Mouse (Mus musculus) midbrain, postnatal 0 days (tissue): ENCODE data around the gene Pdzk1ip1. TPM values are rescaled to one million over a fixed set of nuclear protein-coding genes. Genes with fewer than 3 reads are reported as not detected.

Source experiments
- ATAC-seq: fragments of 200-750 bp; cut with Nextera tagmentation; 2 replicates; pipeline ENCODE4 v1.8.0; 2017; ENCODE audit warnings: moderate number of reproducible peaks, mild to moderate bottlenecking, moderate TSS enrichment, moderate library complexity; ENCODE audit not compliant: low FRiP score
- DNase-seq: peaks from one replicate; pipeline ENCODE4 v3.0.0-alpha.2; 2015; ENCODE audit warnings: low spot score
- H3K27ac ChIP-seq: fragments of 300-500 bp; sonication (generic); 2 replicates; pipeline ENCODE4 v1.5.1; 2014; ENCODE audit warnings: low read depth, mild to moderate bottlenecking, low read length, mixed read lengths
- H3K27me3 ChIP-seq: fragments of 300-500 bp; sonication (generic); 2 replicates; pipeline ENCODE4 v1.6.1; 2014; ENCODE audit warnings: low read length, control low read depth, mixed read lengths; ENCODE audit not compliant: insufficient read depth
- H3K36me3 ChIP-seq: fragments of 300-500 bp; sonication (generic); 2 replicates; pipeline ENCODE4 v1.6.1; 2014; ENCODE audit warnings: low read length, control low read depth, mixed read lengths; ENCODE audit not compliant: insufficient read depth
- H3K4me1 ChIP-seq: fragments of 300-500 bp; sonication (generic); 2 replicates; pipeline ENCODE4 v1.6.1; 2014; ENCODE audit warnings: mild to moderate bottlenecking, control low read depth, antibody characterized with exemption, low read length, mixed read lengths; ENCODE audit not compliant: insufficient read depth
- H3K4me2 ChIP-seq: fragments of 300-500 bp; sonication (generic); 2 replicates; pipeline ENCODE4 v1.6.1; 2014; ENCODE audit warnings: low read depth, mild to moderate bottlenecking, low read length, mixed read lengths; ENCODE audit not compliant: poor library complexity, severe bottlenecking
- H3K4me3 ChIP-seq: fragments of 300-500 bp; sonication (generic); 2 replicates; pipeline ENCODE4 v1.5.1; 2014; ENCODE audit warnings: low read depth, mild to moderate bottlenecking, low read length, moderate library complexity
- H3K9ac ChIP-seq: fragments of 300-500 bp; sonication (generic); replicated peaks from 2 replicates; pipeline ENCODE4 v1.6.1; 2014; ENCODE audit warnings: mild to moderate bottlenecking, low read length, moderate library complexity, mixed read lengths; ENCODE audit not compliant: poor library complexity, severe bottlenecking
- H3K9me3 ChIP-seq: fragments of 300-500 bp; sonication (generic); 2 replicates; pipeline ENCODE4 v1.6.1; 2016; ENCODE audit warnings: low read length, control low read depth
- CTCF ChIP-seq: IDR thresholded peaks from 2 replicates; pipeline ENCODE4 v1.5.1; 2016; ENCODE audit warnings: antibody characterized with exemption, mild to moderate bottlenecking
- WGBS: fragments of 180-500 bp; shearing (Covaris S2); extraction: QIAGEN DNeasy Blood & Tissue Kit; methylation state at CpG from one replicate; pipeline ENCODE4 v1.1.7; 2014; 5-methylcytosine and 5-hydroxymethylcytosine counted together
- polyA plus RNA-seq: library from polyadenylated mRNA; unstranded; fragments of >200 nt; fragmentation: Nextera tagmentation; extraction: Ambion mirVana; gene quantifications from 2 replicates; pipeline ENCODE4 v1.2.1, GENCODE M21; 2015
- total RNA-seq: library from RNA; depleted of rRNA; stranded (reverse); fragments of >200 nt; gene quantifications from 2 replicates; pipeline ENCODE4 v1.2.3, GENCODE M21; 2014

The Pdzk1ip1 gene
- total and polyA plus RNA-seq, 2 experiments from 2014 or later, result 1.9 to 3.0 TPM

GRCm38 (mm10) chr4:115058317-115058761, 30.2 kb upstream of the Pdzk1ip1 start:
- H3K27ac ChIP-seq, result peak overlapping the region; percentile 84
- peak overlapping the region; percentile 46 for H3K4me2 ChIP-seq
- no peaks in the 10 kb centered on the region for H3K9me3 ChIP-seq
- no peaks in the 10 kb centered on the region for H3K4me1 ChIP-seq
- 1% methylated on average over 20 of the region's 20 CpGs for WGBS
- DNase-seq (no peak), ATAC-seq (no peak)
- TF ChIP-seq CTCF, result no peak
- H3K9ac ChIP-seq, result peak overlapping the region; percentile 69
- H3K27me3 ChIP-seq, result peaks cover 44% of the 10 kb centered on the region
- no peaks in the 10 kb centered on the region for H3K36me3 ChIP-seq
- H3K4me3 ChIP-seq, result peak overlapping the region; percentile 42

GRCm38 (mm10) chr4:115058871-115059590, 29.5 kb upstream of the Pdzk1ip1 start:
- WGBS, result 1% methylated on average over 23 of the region's 23 CpGs
- H3K4me1 ChIP-seq, result no peaks in the 10 kb centered on the region
- H3K4me3 ChIP-seq, result peak overlapping the region; percentile 42
- TF ChIP-seq CTCF, result no peak
- H3K4me2 ChIP-seq, result peak overlapping the region; percentile 46
- H3K36me3 ChIP-seq, result no peaks in the 10 kb centered on the region
- peaks cover 41% of the 10 kb centered on the region for H3K27me3 ChIP-seq
- DNase-seq (no peak), ATAC-seq (no peak)
- H3K27ac ChIP-seq, result peak overlapping the region; percentile 84
- no peaks in the 10 kb centered on the region for H3K9me3 ChIP-seq
- peak overlapping the region; percentile 20 for H3K9ac ChIP-seq

GRCm38 (mm10) chr4:115059871-115060270, 28.6 kb upstream of the Pdzk1ip1 start:
- DNase-seq (no peak), ATAC-seq (no peak)
- Histone ChIP-seq H3K4me2 (peak overlapping the region; percentile 46), H3K27me3 (peaks cover 35% of the 10 kb centered on the region), H3K9me3 (no peaks in the 10 kb centered on the region), H3K36me3 (no peaks in the 10 kb centered on the region), H3K4me1 (no peaks in the 10 kb centered on the region), H3K4me3 (peak overlapping the region; percentile 42), H3K27ac (peak overlapping the region; percentile 84), H3K9ac (peak overlapping the region; percentile 40)
- 12% methylated on average over 12 of the region's 12 CpGs for WGBS
- TF ChIP-seq CTCF, result no peak

GRCm38 (mm10) chr4:115060753-115061152, 27.8 kb upstream of the Pdzk1ip1 start:
- Histone ChIP-seq H3K27ac (peak overlapping the region; percentile 84), H3K9me3 (no peaks in the 10 kb centered on the region), H3K4me2 (peak overlapping the region; percentile 46), H3K4me1 (no peaks in the 10 kb centered on the region), H3K27me3 (peaks cover 34% of the 10 kb centered on the region), H3K36me3 (no peaks in the 10 kb centered on the region), H3K9ac (0 out of 2 replicates have a peak overlapping the region, but pooled peaks have one; percentile 40), H3K4me3 (peak overlapping the region; percentile 42)
- no peak for TF ChIP-seq CTCF
- ATAC-seq (no peak), DNase-seq (no peak)
- 7% methylated on average over 3 of the region's 3 CpGs for WGBS

GRCm38 (mm10) chr4:115062540-115062874, 26.0 kb upstream of the Pdzk1ip1 start:
- DNase-seq (no peak), ATAC-seq (no peak)
- WGBS, result under 1% methylated on average over 9 of the region's 9 CpGs
- H3K4me1 ChIP-seq, result no peaks in the 10 kb centered on the region
- peak overlapping the region; percentile 58 for H3K4me3 ChIP-seq
- H3K36me3 ChIP-seq, result no peaks in the 10 kb centered on the region
- H3K9ac ChIP-seq, result peak overlapping the region; percentile 72
- H3K27me3 ChIP-seq, result peaks cover 40% of the 10 kb centered on the region
- peak overlapping the region; percentile 19 for H3K27ac ChIP-seq
- no peak for TF ChIP-seq CTCF
- H3K9me3 ChIP-seq, result no peaks in the 10 kb centered on the region
- H3K4me2 ChIP-seq, result peak overlapping the region; percentile 74

- Histone ChIP-seq H3K4me1 (no peaks in the 10 kb centered on the region), H3K9ac (peak overlapping the region; percentile 72), H3K4me3 (peak overlapping the region; percentile 58), H3K27me3 (peaks cover 40% of the 10 kb centered on the region), H3K27ac (peak overlapping the region; percentile 19), H3K9me3 (no peaks in the 10 kb centered on the region), H3K36me3 (no peaks in the 10 kb centered on the region), H3K4me2 (peak overlapping the region; percentile 74)
- under 1% methylated on average over 50 of the region's 58 CpGs for WGBS
- TF ChIP-seq CTCF, result no peak
- ATAC-seq (peak; percentile 74), DNase-seq (no peak)
These were observed 25.5 kb upstream of the Pdzk1ip1 start for GRCm38 (mm10) chr4:115062875-115063517.
